Mouse (Mus musculus): ENCODE measurements at regions not wholly inside any gene's neighbourhood (a gene's known extent, or its start where the extent isn't known, plus 50 kb on each side); places are given as distances from the start of the nearest gene placed in this dataset.
"Not testable (repeated sequence)": the region's sequence is repeated elsewhere in the genome, so short reads cannot be mapped to it uniquely, and the experiment has no call there.

DNA sequence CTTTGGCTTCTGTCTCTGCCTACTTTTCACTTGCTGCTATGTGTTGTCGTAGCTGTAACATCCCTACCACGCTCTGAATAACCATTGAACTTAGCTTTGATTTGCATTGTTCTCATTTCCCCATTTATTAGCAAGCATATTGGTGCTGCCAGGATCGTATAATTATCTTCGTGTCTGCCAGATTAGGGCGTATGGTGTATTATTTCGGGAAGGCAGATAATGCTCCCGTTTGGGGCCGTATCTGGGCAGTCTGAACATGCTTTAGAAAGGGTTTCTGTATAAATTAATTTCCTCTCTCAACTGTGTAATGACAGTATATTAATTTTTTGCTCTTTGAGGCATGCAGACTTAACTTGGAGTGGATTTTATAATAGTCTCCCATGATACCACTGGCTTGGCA, 116.5 kb upstream of the Stt3b start:
- peak; percentile 70 for DNase-seq (ENCODE audit: low read depth)
- TF ChIP-seq POLR2A (IDR thresholded peaks at IDR 0.05; ENCODE audit: borderline replicate concordance, extremely low read depth, insufficient read depth, insufficient read length, poor library complexity, severe bottlenecking): no peak
- no peak for TF ChIP-seq CTCF (IDR thresholded peaks at IDR 0.05; ENCODE audit: borderline replicate concordance, extremely low read depth, insufficient read depth, insufficient read length)

DNA sequence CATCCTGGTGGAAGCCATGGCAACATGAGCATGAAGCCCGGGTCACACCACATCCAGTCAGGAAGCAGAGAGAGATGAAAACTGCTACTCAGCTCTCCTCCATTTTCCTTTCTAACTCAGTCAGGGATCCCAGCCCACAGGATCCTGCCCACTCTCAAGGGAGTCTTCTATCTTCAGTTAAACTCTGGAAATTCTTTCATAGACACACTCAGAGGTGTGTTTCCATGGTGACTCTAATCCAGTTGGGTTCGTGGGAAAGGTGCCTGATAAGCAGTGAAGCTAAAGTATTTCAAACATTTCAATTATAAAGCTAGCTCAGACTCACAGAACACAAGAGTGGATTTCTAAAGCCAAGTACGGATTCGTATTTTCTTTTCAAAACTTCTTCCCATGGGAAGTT, 120.0 kb upstream of the Stt3b start:
- TF ChIP-seq CTCF (IDR thresholded peaks at IDR 0.05; ENCODE audit: borderline replicate concordance, extremely low read depth, insufficient read depth, insufficient read length): no peak
- no peak for TF ChIP-seq POLR2A (IDR thresholded peaks at IDR 0.05; ENCODE audit: borderline replicate concordance, extremely low read depth, insufficient read depth, insufficient read length, poor library complexity, severe bottlenecking)

DNA sequence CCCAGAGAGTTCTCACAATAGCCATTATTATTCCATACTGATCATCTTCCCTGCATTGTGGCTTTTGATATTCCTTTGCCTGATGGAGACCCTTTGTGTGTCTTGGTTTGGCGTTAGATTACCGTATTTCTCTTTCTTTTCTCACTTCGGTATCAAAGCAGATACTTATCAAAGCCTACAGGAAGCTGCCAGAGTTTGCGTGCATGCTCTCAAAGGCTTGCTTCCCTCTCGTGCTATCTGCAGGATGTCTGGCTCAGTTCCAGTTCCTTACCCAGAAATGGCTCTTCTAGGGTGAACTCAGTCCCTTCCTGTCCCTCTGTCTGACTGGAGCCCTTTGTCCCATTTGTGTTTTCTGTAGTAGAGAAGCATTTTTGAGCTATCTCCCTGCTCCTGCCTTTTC, 124.5 kb upstream of the Stt3b start:
- TF ChIP-seq CTCF (IDR thresholded peaks at IDR 0.05; ENCODE audit: borderline replicate concordance, extremely low read depth, insufficient read depth, insufficient read length) (no peak), POLR2A (IDR thresholded peaks at IDR 0.05; ENCODE audit: borderline replicate concordance, extremely low read depth, insufficient read depth, insufficient read length, poor library complexity, severe bottlenecking) (no peak)
- DNase-seq (ENCODE audit: low read depth): peak; percentile 26

More for the DNA sequence above, 120.0 kb upstream of the Stt3b start:
- DNase-seq (ENCODE audit: low read depth): no peak

DNA sequence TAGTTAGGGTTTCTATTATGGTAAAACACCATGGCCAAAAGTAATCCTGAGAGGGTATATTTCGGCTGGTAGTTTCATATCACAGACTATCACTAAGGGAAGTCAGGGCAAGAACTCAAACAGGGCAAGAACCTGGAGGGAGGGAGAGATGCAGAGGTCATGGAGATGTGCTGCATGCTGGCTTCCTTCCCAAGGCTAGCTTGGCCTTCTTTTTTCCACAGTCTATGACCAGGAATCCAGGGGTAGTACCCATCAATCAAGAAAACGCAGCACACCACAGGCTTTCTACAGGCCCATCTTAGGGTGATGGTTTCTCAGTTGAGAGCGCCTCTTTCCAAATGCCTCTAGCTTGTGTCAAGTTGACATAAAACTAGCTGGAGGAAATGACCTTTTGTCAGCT, 126.1 kb upstream of the Stt3b start:
- no peak for DNase-seq (ENCODE audit: low read depth)
- TF ChIP-seq CTCF (IDR thresholded peaks at IDR 0.05; ENCODE audit: borderline replicate concordance, extremely low read depth, insufficient read depth, insufficient read length) (no peak), POLR2A (IDR thresholded peaks at IDR 0.05; ENCODE audit: borderline replicate concordance, extremely low read depth, insufficient read depth, insufficient read length, poor library complexity, severe bottlenecking) (no peak)

DNA sequence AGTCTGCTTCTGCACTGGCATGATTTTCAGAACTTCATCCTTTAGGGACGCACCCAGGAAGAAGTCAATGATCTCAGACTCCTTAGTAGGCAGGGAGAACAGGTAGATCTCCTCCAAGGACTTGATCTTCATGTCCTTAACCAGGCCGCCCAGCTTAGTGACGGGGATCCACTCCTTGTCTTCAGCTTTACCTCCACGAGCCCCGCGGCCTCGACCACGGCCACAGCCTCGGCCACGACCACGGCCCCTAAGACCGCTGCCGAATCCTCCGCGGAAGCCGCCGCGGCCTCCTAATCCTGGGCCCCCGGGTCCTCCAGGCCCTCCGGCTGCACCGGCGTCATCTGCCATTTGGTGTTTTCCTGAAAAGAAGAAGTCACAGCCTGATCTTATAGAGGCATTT, 128.0 kb upstream of the Stt3b start:
- not testable (repeated sequence) for DNase-seq (ENCODE audit: low read depth)

DNA sequence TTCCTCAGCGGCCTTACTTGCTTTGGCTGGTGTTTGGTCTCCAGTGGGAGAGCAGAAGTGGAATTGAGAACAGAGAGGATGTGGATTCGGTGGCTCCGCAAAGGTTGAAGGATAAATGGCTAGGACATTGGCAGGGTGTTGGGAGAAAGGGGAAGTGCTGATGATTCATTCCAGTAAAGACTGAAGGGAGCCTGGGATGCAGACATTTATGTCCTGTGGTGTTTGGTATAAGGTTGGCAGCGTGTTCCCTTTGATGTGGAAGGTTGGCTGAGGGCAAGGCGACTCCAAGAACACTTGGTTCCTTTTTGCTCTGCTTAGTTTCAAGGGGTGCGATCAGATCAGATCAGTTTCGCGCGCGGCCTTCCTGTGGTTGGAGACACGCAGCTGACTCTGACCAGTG, 136.5 kb upstream of the Stt3b start:
- TF ChIP-seq CTCF (IDR thresholded peaks at IDR 0.05; ENCODE audit: borderline replicate concordance, extremely low read depth, insufficient read depth, insufficient read length) (no peak), POLR2A (IDR thresholded peaks at IDR 0.05; ENCODE audit: borderline replicate concordance, extremely low read depth, insufficient read depth, insufficient read length, poor library complexity, severe bottlenecking) (no peak)
- DNase-seq (ENCODE audit: low read depth): no peak

DNA sequence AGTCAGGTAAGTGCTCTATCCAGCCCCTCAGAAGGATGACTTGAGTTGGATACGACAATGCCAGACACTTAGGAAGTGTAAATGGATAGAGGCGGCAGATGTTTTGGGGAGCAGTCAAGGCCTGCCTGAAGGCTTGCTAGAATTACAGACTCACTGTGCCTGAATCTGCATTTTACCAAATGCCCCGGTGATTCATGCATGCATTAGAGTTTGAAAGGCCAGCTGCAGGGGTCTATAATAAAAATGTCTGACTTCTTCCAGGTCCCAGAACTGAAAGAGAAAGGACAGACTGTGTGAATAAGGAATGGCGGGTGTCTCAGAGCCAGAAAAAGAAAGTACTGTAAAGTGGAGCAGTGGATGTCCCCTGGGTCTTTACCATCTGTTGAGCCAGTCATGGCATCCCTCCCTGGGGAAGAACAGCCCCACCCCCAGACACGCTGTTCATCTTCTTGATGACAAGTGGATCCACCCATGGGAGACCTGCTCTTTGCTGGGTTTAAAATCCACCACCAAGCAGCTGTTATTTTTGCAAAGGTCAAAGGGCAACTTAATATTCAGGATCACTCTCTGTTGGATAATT, 140.6 kb upstream of the Stt3b start:
- TF ChIP-seq CTCF (IDR thresholded peaks at IDR 0.05; ENCODE audit: borderline replicate concordance, extremely low read depth, insufficient read depth, insufficient read length) (no peak), POLR2A (IDR thresholded peaks at IDR 0.05; ENCODE audit: borderline replicate concordance, extremely low read depth, insufficient read depth, insufficient read length, poor library complexity, severe bottlenecking) (no peak)
- no peak for DNase-seq (ENCODE audit: low read depth)

DNA sequence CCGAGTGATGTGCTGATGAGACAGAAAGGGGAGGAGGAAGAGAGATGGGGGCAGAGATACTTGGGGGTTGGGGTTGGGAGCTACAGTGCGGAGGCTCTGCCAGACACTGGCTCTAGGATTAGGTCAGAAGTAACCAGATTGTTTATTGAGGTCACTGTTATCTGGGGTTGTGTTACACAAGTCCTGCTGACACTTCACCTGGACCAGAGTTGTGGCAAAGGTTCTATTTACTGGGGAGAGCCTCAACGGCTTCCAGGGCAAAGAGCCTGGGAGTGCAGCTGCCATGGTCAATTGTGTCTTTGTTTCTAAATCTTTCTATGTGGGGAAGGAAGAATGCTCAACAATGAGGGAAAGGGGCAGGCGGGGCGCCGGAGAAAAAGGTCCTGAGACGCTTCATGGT, 144.6 kb upstream of the Stt3b start:
- no peak for DNase-seq (ENCODE audit: low read depth)
- no peak for TF ChIP-seq POLR2A (IDR thresholded peaks at IDR 0.05; ENCODE audit: borderline replicate concordance, extremely low read depth, insufficient read depth, insufficient read length, poor library complexity, severe bottlenecking)
- no peak for TF ChIP-seq CTCF (IDR thresholded peaks at IDR 0.05; ENCODE audit: borderline replicate concordance, extremely low read depth, insufficient read depth, insufficient read length)

DNA sequence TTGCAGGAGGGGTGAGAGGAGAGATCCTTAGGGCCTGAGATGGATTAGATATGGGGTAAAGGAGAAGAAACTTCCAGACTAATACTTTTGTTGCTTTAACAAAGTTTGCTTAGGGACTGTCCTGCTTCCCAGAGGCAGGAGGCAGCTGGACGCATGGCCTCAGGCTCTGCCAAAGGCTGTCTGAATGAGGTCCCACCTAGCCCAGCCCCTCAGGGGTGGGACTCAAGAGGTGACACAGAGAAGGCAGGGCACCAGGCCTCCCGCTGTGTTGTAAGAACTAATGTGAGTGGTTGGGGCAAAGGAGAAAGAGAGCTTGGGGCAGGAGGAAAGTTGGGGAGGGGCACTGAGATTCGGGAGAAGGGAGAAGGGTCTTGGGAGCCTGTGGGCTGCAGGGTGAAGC, 145.9 kb upstream of the Stt3b start:
- TF ChIP-seq POLR2A (IDR thresholded peaks at IDR 0.05; ENCODE audit: borderline replicate concordance, extremely low read depth, insufficient read depth, insufficient read length, poor library complexity, severe bottlenecking) (no peak), CTCF (IDR thresholded peaks at IDR 0.05; ENCODE audit: borderline replicate concordance, extremely low read depth, insufficient read depth, insufficient read length) (no peak)

DNA sequence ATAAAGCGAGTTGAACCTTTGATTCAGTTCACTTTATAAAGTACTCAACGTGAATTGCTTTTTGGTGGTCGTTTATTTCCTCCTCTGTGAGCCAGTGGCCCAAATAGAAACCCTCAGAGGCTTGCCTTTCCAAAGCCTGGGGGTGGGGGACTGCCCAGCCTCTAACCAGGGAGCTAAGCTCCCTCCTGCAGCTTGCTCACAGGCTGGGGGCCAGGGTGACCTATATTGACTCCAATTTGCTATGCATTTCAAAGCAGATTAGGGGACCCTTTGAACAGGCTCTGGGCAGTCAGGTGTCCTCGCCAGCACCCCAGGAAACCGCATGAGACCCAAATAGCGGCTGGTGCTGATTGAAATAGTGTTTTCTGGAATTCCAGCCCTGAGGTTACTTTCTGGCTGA, 146.4 kb upstream of the Stt3b start:
- DNase-seq (ENCODE audit: low read depth): peak; percentile 10
- no peak for TF ChIP-seq POLR2A (IDR thresholded peaks at IDR 0.05; ENCODE audit: borderline replicate concordance, extremely low read depth, insufficient read depth, insufficient read length, poor library complexity, severe bottlenecking)

More for the DNA sequence above, 145.9 kb upstream of the Stt3b start:
- DNase-seq (ENCODE audit: low read depth): no peak

DNA sequence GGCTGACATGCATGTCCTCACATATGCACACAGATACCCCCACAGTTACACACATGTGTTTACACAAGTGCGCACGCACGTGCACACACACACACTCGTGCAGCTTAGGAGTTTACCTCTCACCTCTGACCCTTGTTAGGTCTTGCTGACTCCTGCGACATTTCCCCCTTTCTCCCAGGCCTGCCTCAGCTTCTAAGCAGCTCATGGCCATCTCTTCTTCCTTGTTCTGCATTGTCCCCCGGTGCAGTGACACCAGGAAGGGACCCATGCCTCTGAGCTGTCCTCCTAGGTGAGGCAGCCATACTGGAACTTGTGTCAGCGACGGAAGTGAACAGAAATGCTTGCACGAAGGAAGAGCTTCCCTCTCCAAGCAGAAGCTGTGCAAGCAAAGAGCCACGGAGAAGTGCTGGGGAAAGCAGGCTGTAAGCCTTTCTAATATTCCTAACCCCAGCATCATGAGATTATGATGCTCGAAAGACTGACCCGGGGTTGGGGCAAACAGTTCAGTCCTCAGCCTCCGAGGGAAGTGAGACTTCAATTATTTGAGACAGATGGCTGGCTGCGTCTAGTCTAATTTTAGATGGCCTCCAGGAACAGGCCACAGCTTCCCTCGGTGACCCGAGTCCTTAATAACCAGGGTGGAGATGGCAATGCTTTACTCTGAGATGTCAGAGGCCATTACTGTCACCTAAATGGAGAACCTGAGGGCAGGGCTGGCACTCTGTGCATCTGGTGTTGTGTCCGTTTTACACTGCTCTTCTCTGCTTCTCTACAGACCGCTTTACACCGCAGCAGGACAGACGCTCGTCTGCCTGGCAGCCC, 147.9 kb upstream of the Stt3b start:
- DNase-seq (ENCODE audit: low read depth): peak; percentile 15
- TF ChIP-seq CTCF (IDR thresholded peaks at IDR 0.05; ENCODE audit: borderline replicate concordance, extremely low read depth, insufficient read depth, insufficient read length) (no peak), POLR2A (IDR thresholded peaks at IDR 0.05; ENCODE audit: borderline replicate concordance, extremely low read depth, insufficient read depth, insufficient read length, poor library complexity, severe bottlenecking) (no peak)

DNA sequence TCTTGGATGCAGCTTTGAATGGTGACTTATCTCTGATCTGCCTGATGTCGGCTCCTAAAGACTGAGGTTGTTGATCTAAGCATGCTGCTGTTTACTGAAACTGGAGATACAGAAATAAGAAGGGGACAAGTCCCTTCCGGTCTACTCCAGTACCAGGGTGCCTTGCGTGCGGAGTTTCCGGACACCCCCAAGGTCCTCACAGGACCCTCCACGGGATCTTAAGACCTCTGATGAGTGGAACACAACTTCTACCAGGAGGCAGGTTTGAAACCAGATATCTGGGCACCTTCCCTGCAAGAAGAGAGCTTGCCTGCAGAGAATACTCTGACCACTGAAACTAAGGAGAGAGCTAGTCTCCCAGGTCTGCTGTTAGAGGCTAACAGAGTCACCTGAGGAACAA, 148.9 kb upstream of the Stt3b start:
- DNase-seq (ENCODE audit: low read depth): not testable (repeated sequence)
